Mouse (Mus musculus): ENCODE measurements around the gene Celf6.

DNA sequence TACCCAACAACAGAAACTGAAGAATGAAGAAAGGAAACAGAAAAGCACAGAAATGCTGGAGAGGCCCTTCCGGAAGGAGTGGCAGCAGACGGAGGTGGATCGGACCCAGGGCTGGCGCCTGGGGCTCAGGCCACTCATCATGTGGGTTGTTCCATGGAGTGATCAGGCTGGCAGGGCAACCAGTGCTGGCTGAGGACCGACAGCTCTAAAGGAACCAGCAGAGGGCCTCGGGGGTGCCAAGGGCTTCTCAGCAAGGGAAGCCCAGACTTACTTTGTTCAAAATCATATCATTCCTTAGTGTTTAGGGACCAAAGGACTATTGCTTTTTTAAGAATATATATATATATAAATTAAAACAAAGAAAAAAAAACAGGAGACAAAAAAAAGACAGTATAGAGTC lies 28.2 kb downstream of the Celf6 start:
- TF ChIP-seq ZC3H11A (IDR thresholded peaks at IDR 0.05; ENCODE audit: borderline replicate concordance, low read depth, low read length) (no peak), CHD2 (IDR thresholded peaks at IDR 0.05; ENCODE audit: low read depth, low read length) (no peak), ZNF384 (IDR thresholded peaks at IDR 0.05; ENCODE audit: low read depth, low read length) (no peak)

All from ES-E14 (cell line).